Comparison of ENCODE assay signal across 8 mouse cellular contexts in the genomic region with DNA sequence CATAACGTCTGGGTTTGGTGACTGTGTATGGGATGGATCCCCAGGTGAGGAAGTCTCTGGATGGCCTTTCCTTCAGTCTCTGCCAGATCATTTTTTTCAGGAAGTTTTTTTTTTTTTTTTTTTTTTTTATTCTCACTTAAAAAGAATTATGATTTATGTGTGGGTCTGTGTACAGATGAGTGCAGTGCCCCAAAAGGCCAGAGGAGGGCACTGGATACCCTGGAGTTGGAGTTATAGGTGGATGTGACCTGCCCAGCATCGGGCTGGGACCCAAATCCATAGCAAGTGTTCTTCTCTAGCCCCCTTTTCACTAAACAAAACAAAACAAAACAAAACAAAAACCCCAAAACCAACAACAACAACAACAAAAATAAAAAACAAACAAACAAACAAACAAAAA. TPM values are rescaled to one million over a fixed set of nuclear protein-coding genes. Genes with fewer than 3 reads are reported as not detected.
DNase-seq lines count a peak whose midpoint lies in the region; ATAC-seq and TF ChIP-seq lines count a peak whose summit lies in the region.

No protein-coding gene starts in this region.

- H3K9ac ChIP-seq in lung, embryonic 14.5 days: no peak overlapping the region

- H3K27me3 ChIP-seq in lung, embryonic 14.5 days (ENCODE audit: insufficient read depth, low read length): no peaks in the 10 kb centered on the region

- no peak overlapping the region for H3K4me3 ChIP-seq in lung, embryonic 14.5 days (ENCODE audit: low read depth, low read length)
- H3K4me3 ChIP-seq in cortical plate, adult 2 months (ENCODE audit: insufficient read depth, low read length): no peak overlapping the region

- no peak overlapping the region for H3K27ac ChIP-seq in lung, embryonic 14.5 days (ENCODE audit: low read depth)
- no peak overlapping the region for H3K27ac ChIP-seq in cortical plate, adult 2 months (ENCODE audit: insufficient read depth, low read length)

- H3K36me3 ChIP-seq in lung, embryonic 14.5 days (ENCODE audit: insufficient read depth): no peaks in the 10 kb centered on the region

- H3K9me3 ChIP-seq in lung, embryonic 14.5 days (ENCODE audit: low read depth, low read length): no peaks in the 10 kb centered on the region

- peaks cover 6% of the 10 kb centered on the region; the same call in 1 of the 2 replicates for H3K4me1 ChIP-seq in lung, embryonic 14.5 days (ENCODE audit: insufficient read depth)
- H3K4me1 ChIP-seq in cortical plate, adult 2 months (ENCODE audit: control insufficient read depth, insufficient read depth, low read length): no peaks in the 10 kb centered on the region

- peak; percentile 53 for TF ChIP-seq CTCF in lung, embryonic 14.5 days (IDR thresholded peaks at IDR 0.05; ENCODE audit: low read depth)
- 0 out of 2 replicates have a peak, but pooled peaks have one; percentile 8 for TF ChIP-seq CTCF in cortical plate, adult 2 months (IDR thresholded peaks at IDR 0.05; ENCODE audit: extremely low read depth, insufficient read depth, low read length)

- no peak overlapping the region for H3K4me2 ChIP-seq in lung, embryonic 14.5 days

- TF ChIP-seq POLR2A in cortical plate, adult 2 months (IDR thresholded peaks at IDR 0.05; ENCODE audit: extremely low read depth, insufficient read depth, low read length): no peak

- peak; percentile 34 for DNase-seq in adrenal gland, postnatal 14 days
- DNase-seq in adrenal gland, postnatal 4 days (ENCODE audit: low spot score in 2 of 2): no peak
- peak; percentile 54 for DNase-seq in lung, embryonic 14.5 days
- DNase-seq in lung, postnatal 36 days: no peak
- DNase-seq in retina, postnatal 1 day: peak; percentile 21
- DNase-seq in layer of hippocampus, adult 8-10 months (ENCODE audit: low spot score in 2 of 2): no peak
- no peak for DNase-seq in left cerebral cortex, postnatal 36 days (ENCODE audit: low spot score in 2 of 2)

- no peak for ATAC-seq in lung, embryonic 14.5 days (ENCODE audit: insufficient read depth)

- intact Hi-C loops in left cerebral cortex, postnatal 36 days (cut with DNase I): no loop called here

- 52% methylated on average over 2 of the region's 2 CpGs for WGBS in lung, embryonic 14.5 days

RNA-seq across cellular contexts. Expression of gene Ccdc130, which starts 18.7 kb away (rescaled TPM):
- total RNA-seq in adrenal gland, postnatal 14 days (2021): 17.5 and 22.0 TPM in 2 replicates
- total RNA-seq in adrenal gland, postnatal 4 days (2021): 10 to 100 TPM; 20.8 to 22.4 TPM
- 18.5 and 20.4 TPM in 2 replicates for polyA plus RNA-seq in lung, embryonic 14.5 days (2014; fragmentation: Nextera tagmentation; extraction: Ambion mirVana)
- 42.5 and 45.4 TPM in 2 replicates for polyA plus RNA-seq in cortical plate, adult 2 months (2012; rRNA removed)
- 10 to 100 TPM; 22.7 to 30.9 (median 27.0) TPM for total RNA-seq in layer of hippocampus, adult 8-10 months (2022)
- 10 to 100 TPM; 23.1 to 28.2 TPM for total RNA-seq in left cerebral cortex, postnatal 36 days (2021)

RNA-seq across cellular contexts. Expression of gene Mri1, which starts 31.8 kb away (rescaled TPM):
- total RNA-seq in adrenal gland, postnatal 14 days (2021): 25.0 and 35.5 TPM in 2 replicates
- total RNA-seq in adrenal gland, postnatal 4 days (2021): 10 to 100 TPM; 41.0 to 45.0 TPM
- polyA plus RNA-seq in lung, embryonic 14.5 days (2014; fragmentation: Nextera tagmentation; extraction: Ambion mirVana): 67.4 and 72.8 TPM in 2 replicates
- polyA plus RNA-seq in cortical plate, adult 2 months (2012; rRNA removed): 25.0 and 25.2 TPM in 2 replicates
- total RNA-seq in layer of hippocampus, adult 8-10 months (2022): 10 to 100 TPM; 17.8 to 25.8 (median 20.0) TPM
- total RNA-seq in left cerebral cortex, postnatal 36 days (2021): 10 to 100 TPM; 14.4 to 15.9 TPM

RNA-seq across cellular contexts. Expression of gene D8Ertd738e, which starts 39.4 kb away (rescaled TPM):
- 251 and 255 TPM in 2 replicates for total RNA-seq in adrenal gland, postnatal 14 days (2021)
- total RNA-seq in adrenal gland, postnatal 4 days (2021): 100 to 1,000 TPM; 184 to 189 TPM
- polyA plus RNA-seq in lung, embryonic 14.5 days (2014; fragmentation: Nextera tagmentation; extraction: Ambion mirVana): 377 and 384 TPM in 2 replicates
- polyA plus RNA-seq in cortical plate, adult 2 months (2012; rRNA removed): 202 and 213 TPM in 2 replicates
- 100 to 1,000 TPM in 2 of 4 experiments, 10 to 100 TPM in 2; 94.5 to 137 (median 106) TPM for total RNA-seq in layer of hippocampus, adult 8-10 months (2022)
- total RNA-seq in left cerebral cortex, postnatal 36 days (2021): 100 to 1,000 TPM; 113 to 146 TPM

RNA-seq across cellular contexts. Expression of gene Zswim4, which starts 52.0 kb away (rescaled TPM):
- 32.3 and 39.5 TPM in 2 replicates for total RNA-seq in adrenal gland, postnatal 14 days (2021)
- 10 to 100 TPM; 35.8 to 37.6 TPM for total RNA-seq in adrenal gland, postnatal 4 days (2021)
- polyA plus RNA-seq in lung, embryonic 14.5 days (2014; fragmentation: Nextera tagmentation; extraction: Ambion mirVana): 13.9 and 14.4 TPM in 2 replicates
- polyA plus RNA-seq in cortical plate, adult 2 months (2012; rRNA removed): 12.2 and 13.6 TPM in 2 replicates
- 10 to 100 TPM; 15.1 to 17.6 (median 16.6) TPM for total RNA-seq in layer of hippocampus, adult 8-10 months (2022)
- total RNA-seq in left cerebral cortex, postnatal 36 days (2021): 10 to 100 TPM; 12.5 to 16.9 TPM

Comparison
In these comparisons a context has a peak if more than half of its experiments do, and no peak if none do; other contexts are left out.
1. DNase-seq: peak in adrenal gland, postnatal 14 days (single experiment), lung, embryonic 14.5 days (single experiment) and retina, postnatal 1 day (single experiment); none in adrenal gland, postnatal 4 days (0 of 2), lung, postnatal 36 days (single experiment), layer of hippocampus, adult 8-10 months (0 of 2) and left cerebral cortex, postnatal 36 days (0 of 2).